Mouse (Mus musculus) G1E-ER4 (cell line): ENCODE data around the gene Abcc1. TPM values are rescaled to one million over a fixed set of nuclear protein-coding genes. Genes with fewer than 3 reads are reported as not detected.

Source experiments
- GATA1 ChIP-seq: IDR thresholded peaks from one replicate; pipeline ENCODE4 v1.8.0; 2012; ENCODE audit warnings: low read length, inconsistent platforms
- polyA plus RNA-seq: library from polyadenylated mRNA; stranded (reverse); fragments of >175 nt; gene quantifications from 2 replicates; pipeline ENCODE4 v1.2.3, GENCODE M21; 2012

Abcc1 gene
- polyA plus RNA-seq, 1 experiment, result 3.5 TPM

DNA sequence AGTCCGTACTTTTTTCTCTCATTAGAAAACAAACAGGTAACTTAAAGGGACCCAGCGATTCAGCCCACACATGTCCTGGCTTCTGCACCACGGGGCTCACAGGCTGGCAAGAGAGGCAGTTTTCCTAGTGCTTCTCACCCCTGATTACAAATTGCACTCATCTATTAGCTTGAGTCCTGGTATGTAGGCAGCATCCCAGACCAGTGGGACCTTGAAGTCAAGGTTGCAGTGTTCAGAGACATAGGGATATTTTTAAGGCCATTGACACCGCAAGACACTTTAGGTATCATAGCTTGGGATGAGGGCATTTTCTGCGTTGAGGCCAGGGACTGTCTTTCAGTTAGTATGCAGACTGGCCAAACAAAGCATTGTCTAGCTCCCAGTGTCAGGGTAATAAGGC lies 51.2 kb downstream of the Abcc1 start:
- no peak for TF ChIP-seq GATA1

DNA sequence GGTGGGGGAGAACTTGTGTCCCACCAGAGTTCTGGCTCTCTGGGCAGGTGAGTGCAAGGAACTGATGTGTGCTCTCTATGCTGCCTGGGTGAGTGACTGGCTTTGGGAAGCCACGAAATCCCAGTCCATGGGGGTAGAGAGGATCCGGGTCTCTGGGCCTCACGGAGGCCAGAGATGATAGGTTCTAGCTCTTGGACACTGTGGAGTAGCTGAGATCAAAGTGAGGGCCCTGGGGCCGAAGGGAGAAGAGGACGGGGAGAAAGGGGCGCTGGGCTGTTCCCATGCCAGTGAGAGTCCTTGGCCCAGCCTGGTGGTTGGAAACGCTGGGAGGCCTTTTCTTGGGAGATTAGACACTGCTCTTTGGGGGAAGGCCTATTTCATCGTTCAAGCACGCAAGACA lies 53.8 kb downstream of the Abcc1 start:
- TF ChIP-seq GATA1, result no peak

DNA sequence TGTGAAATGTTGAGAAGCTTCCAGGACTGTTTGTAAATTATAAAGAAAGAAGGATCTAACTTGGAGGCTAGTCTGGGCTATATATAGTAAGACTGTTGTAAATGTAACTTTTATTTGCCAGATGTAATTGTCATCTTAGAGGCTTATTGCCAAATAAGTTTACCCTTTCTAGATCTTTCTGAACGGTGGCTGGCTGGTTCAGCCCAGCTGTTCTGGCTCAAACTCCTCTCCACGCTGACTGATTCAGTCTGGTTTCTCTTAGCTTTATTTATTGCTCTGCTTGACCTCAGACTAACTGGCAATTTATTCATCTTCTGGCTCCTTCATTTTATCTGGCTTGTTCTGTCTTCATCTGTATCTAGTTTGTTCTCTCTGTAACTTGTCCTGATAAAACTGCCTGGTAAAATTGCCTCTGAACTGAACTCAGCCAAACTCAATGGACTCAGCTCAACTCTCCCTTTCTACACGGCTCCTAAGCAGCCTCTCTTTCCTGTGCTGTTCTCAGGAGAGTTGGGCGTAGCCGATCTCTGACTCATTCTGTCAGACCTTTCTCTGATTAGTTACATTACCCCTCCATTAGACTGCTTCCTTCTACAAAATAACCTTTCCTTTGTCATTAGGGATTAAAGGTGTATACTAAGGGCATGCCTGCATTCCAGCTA lies 55.7 kb downstream of the Abcc1 start:
- TF ChIP-seq GATA1, result no peak

DNA sequence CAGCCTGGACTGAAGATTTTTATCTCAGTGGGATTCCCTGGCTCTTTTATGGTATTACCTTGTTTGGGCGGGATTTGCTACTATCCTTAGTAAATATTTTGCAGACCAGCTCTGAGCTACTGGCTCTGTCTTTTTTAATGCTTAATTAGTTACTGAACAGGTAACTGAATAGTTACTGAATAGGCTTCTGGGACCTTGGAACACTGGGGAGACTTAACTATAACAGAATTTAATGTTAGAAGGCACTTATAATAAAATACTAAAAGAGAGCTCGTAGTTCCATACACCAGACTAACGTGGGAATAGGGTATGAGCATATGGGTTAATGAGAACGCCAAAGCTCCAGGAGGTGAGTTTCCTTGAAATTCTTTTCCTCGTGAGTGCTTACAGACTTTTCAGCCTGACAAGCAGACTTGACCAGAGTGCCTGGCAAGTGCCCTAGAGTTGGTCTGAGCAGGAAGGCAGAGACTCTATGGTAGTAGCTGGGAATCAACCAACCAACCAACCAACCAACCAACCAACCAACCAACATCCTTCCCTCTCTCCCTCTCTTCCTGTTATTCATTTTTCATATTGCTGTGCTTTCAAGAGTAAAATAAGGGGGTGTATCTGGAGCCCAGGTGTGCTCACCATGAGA lies 59.3 kb downstream of the Abcc1 start:
- no peak for TF ChIP-seq GATA1

DNA sequence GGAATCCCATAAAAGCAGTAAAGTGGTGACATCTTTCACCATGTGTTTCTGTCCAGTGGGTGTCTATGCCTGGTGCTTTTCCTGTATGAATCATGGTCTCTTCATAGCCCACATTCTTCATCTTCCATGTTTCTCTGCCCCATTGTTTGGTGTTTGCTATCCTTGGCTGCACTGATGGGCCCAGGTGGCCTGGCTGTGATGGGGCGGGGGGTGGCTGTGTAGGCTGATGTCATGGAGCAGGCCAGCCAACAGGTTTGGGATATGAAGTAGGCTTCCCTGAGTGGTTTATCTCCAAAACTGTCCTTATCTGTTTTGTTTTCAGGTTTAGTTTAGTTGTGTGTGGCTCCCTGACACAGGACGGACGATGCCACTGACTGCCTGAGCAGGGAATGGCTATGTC lies 60.7 kb downstream of the Abcc1 start:
- no peak for TF ChIP-seq GATA1

DNA sequence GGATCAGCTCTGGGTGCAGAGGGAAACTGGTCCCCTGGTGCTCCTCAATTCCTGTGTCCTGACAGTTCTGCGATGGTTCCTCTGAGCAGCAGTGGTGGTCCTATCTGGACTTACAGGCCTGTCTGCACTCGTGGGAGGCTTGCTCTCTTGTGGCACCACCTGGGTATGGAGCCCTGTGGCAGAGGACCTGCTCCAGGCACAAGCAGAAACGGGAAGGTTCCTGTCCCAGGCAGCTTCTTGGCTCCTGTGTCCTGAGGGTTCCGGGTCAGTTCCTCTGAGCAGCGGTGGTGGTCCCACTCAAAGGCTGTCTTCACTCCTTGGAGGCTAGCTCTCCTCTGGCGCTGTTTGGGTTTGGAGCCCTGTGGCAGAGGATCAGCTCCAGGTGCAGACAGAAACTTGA lies 68.0 kb downstream of the Abcc1 start:
- no peak for TF ChIP-seq GATA1

DNA sequence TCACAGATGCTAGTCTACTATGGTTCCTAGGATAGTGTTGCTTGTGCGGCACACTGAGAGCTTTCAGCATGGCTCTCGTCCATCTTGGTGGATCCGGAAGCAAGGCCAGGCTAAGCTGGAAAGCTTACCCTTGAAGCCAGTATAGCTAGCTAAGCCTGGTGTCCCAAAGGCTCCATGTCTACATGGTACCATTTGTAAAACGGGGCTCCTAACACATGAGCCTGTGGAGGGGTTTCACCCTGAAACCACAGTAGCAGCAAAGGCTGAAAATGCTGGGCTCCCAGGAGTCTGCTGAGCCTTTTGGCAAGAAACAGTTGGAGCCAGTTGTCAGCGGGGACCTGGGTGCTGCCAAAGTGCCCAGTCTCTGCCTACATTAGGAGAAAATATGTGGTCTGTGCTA lies 71.6 kb downstream of the Abcc1 start:
- TF ChIP-seq GATA1, result no peak

DNA sequence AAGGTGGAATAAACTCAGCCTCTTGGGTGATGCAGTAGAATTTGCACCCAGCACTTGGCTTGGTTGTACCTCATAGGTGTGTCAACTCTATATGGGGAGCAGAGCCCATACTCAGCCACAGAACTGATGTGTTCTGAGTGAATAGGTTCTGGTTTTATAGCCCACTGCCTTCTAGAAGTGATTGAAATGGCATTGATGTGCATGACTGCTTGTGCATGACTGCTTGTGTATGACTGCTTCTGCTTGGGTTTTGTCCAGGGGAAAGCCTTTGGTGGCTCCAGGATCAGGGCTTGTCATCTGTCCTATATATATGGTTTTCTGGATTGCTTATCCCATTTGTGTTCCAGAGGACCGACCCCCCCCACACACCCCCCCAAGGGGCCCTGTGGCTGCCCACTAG lies 74.2 kb downstream of the Abcc1 start:
- no peak for TF ChIP-seq GATA1

DNA sequence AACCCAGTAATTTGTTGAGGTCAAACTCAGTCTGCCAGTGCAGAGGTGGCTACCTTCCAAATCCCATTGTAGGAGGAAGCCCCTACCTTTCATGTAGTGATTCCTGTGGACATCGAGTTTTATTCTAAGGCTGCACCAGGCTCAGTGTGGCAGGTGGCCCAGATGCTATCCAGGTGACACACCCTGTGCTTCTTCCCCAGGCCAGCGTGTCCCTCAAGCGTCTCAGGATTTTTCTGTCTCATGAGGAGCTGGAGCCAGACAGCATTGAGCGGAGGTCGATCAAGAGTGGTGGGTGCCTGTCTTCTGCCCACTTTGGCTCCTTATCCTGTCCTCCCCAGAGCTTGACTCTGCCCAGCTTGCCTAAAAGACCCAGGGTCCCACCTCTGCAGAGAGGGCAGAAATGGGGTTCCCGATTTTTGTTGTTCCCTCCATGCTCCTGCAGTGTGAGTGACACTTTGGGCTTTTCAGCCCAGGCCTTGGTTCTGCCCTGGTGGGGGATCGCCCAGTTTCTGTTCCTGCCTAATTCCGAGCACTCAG lies 76.2 kb downstream of the Abcc1 start:
- TF ChIP-seq GATA1, result no peak

DNA sequence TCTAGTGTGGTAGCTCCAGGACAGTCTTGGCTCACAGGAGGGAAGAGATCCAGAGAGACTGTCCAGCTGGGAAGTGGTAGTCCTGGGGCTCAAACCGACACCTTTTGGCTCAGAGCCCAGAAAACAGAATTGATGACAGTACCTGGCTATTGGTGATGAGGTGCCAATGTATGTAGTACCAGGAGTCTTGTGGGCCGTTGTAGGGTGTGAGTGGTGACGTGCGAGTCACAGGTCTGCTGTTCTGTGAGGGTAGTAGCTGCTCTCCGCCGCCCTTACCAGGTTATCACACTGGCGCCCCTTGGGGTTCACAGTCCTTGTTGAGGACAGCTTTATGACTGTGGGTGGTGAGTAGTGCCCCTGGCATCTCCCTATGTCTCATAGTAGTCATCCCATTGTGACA lies 77.2 kb downstream of the Abcc1 start:
- no peak for TF ChIP-seq GATA1

DNA sequence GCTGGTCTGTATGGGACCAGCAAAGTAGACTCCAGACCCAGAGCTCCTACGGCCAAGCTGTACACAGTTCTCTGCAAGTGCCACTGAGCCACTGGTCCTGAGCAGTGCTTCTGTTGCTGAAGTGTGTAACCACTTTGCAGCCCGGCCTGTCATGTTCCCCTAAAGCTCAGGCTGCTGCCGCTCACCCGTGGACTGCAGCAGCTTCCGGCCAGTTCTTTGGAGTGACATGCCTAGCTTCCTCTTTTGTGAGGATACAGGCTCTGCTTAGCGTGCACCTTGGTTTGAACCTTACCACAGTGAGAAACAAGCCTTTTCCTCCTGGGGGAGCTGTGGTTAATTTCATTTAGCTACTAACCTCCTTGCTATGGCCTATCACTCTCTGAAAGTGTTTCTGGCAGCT lies 77.7 kb downstream of the Abcc1 start:
- no peak for TF ChIP-seq GATA1

DNA sequence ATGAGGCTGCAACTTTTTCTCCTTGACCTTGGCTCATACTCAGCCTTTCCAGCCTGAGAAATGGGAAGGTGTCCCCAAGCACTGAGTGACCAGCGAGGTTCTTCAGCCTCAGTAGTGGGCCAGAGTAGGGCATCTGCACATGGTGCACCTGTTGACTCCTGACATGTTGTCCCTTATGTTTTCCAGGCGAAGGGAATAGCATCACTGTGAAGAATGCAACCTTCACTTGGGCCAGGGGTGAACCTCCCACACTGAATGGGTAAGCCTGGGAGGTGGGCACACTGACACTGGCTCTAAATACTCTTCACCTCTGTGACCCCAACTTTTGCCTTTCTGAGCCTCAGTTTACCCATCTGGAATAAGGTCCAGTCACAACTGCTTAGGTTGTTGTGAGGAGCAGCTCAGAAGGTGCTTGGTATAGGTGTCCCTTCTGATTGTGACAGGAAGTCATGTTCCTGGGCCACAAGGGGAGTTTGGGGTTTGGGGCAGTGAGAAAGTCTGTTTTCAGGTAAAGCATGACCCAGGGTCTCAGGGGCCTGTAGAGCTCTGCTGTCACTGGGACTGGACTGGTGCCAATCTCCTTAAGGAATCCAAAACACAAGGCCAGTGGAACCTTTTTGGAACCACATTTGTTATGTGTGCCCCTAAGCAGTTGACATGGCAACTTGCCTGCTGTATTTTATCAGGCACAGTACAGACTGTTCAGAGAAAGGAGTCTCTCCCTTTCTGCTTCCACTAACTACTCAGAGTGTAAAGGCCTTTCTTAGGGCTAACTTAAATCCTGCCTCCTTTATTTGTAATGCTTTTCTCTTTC lies 78.7 kb downstream of the Abcc1 start:
- no peak for TF ChIP-seq GATA1

DNA sequence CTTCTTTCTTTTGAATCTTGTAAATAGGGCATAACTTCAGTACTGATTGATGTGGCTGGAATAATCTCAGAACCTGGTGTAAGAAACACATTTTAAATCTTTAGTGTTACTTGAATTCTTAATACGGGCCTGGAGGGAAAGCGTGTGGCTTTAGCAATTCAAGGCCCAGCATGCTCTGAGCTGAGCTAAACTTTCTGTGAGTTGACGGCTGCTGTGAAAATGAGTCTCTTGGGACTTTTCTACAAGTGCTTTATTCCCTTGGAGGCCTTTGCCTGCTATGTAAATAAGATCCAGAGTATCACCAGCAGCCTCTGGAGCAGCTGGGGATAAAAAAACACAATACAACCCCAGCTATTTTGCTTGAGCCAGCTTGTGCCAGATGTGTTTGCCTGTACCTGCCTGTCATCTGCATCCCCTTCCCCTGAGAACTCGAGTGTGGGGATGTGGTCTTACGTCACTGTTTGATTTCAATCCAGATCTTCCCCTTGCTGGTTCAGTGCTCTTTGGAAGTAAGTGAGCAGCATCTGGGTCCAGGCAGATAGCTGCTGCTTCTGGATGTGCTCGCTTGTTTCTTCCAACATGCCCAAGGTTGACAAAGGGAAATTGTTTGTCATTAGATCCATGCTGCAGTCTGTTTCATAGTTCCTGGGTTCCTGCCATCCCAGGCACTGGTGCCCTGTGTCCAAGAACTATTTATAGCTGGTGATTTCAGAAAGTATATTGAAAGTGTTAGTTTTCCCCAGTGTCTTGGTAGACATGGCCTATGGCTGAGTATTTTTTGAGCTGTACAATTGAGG lies 82.9 kb downstream of the Abcc1 start:
- no peak for TF ChIP-seq GATA1

DNA sequence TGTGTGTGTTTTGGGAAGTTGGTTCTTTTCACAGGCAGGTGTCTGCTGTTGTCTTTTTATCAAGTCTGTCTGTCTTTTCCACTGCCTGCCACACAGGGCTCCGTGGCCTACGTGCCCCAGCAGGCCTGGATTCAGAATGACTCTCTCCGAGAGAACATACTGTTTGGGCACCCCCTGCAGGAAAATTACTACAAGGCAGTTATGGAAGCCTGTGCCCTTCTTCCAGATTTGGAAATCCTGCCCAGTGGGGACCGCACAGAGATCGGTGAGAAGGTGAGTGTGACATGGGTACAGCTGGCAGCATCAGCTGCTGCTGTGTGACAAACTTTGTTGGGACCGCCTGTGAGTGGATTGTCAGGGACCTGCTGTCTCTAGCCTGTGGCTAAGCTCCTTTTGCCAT lies 83.8 kb downstream of the Abcc1 start:
- no peak for TF ChIP-seq GATA1

DNA sequence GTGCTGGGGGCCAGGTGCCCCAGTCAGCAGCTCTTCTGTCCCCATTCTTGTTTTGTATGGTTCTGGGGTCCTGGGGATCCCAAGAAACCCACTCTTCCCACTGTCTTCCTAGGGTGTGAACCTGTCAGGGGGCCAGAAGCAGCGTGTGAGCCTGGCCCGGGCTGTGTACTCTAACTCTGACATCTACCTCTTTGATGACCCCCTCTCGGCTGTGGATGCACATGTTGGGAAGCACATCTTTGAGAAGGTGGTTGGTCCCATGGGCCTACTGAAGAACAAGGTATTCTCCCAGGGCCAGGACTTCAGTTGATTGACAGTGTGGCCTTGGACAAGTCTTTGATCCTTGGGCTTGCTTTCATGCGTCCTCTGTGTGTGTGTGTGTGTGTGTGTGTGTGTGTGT lies 86.0 kb downstream of the Abcc1 start:
- TF ChIP-seq GATA1, result no peak

DNA sequence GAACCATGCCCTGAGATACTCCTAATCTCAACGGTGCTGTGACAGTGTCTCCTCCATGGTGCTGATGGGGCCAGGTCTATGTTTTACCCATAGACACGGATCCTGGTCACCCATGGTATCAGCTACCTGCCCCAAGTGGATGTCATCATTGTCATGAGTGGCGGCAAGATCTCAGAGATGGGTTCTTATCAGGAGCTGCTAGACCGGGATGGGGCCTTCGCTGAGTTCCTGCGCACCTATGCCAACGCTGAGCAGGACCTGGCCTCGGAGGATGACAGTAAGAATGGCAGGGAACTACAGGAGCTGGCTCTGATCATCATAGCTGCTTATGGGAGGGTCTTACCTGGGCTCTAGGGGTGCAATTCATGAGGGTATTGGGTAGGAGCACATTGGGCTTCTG lies 86.9 kb downstream of the Abcc1 start:
- no peak for TF ChIP-seq GATA1

DNA sequence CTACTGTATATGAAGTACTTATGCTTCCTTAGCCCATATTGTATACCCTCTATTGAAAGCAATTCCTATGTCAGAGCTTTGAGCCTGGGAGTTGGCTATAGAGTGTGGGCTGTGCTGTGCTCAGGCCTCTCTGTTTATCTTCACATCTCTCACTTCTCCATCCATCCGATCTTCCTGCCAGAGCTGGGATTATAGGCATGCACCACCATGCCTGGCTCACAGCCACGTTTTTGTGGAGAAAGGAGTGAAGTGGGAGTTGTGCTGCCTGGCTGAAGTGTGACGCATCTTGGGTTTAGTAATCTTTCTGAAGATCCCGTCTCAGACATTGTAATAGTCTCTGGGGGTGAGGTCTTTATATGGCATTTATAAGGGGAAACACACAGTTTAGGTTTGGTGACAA lies 88.5 kb downstream of the Abcc1 start:
- TF ChIP-seq GATA1, result no peak
